8 mouse cellular contexts compared by ENCODE assay signal in the genomic region with DNA sequence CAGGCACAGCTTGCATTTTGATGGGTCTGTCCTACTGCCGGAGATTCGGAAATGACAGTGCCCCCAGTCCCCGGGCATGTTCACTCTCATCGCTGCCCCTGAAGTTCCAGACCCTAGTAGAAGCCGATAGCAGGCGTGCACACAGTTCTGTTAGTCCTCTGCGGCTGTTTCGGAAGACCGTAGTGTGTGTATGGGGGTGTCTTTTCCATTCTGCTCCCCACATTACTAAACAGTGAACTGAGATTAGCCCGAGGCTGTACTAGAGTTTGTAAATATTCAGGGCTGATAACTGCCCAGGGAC. TPM values are rescaled to one million over a fixed set of nuclear protein-coding genes. Genes with fewer than 3 reads are reported as not detected.
DNase-seq lines count a peak whose midpoint lies in the region; ATAC-seq and TF ChIP-seq lines count a peak whose summit lies in the region.

No protein-coding gene starts in this region.

- DNase-seq in frontal cortex, postnatal 36 days (ENCODE audit: low spot score in 2 of 2), result no peak
- no peak for DNase-seq in thymus, adult 2 months
- DNase-seq in thymus, postnatal 25 days, result no peak
- DNase-seq in Muller cell, postnatal 12 days (ENCODE audit: inconsistent ontology term), result no peak
- DNase-seq in layer of hippocampus, postnatal 10 days (ENCODE audit: low spot score in 2 of 2), result no peak
- DNase-seq in kidney, postnatal 36 days, result no peak

- no peak for TF ChIP-seq POLR2A in thymus, adult 2 months (IDR thresholded peaks at IDR 0.05; ENCODE audit: control insufficient read depth, extremely low read depth, insufficient read depth, low read length, poor library complexity)

- peak overlapping the region; percentile 32; the same call in 1 of the 2 replicates for H3K27ac ChIP-seq in thymus, adult 2 months (ENCODE audit: control insufficient read depth, insufficient read depth, low read length)
- H3K27ac ChIP-seq in liver, embryonic 12.5 days, result peak overlapping the region; percentile 91

- WGBS in thymus, adult 2 months, result 2% methylated on average over 10 of the region's 10 CpGs
- WGBS in liver, embryonic 12.5 days (ENCODE audit: insufficient replicate concordance), result 2% methylated on average over 10 of the region's 10 CpGs

- no peaks in the 10 kb centered on the region for H3K36me3 ChIP-seq in thymus, adult 2 months (ENCODE audit: control insufficient read depth, insufficient read depth, low read length)
- H3K36me3 ChIP-seq in liver, embryonic 12.5 days, result peaks cover 78% of the 10 kb centered on the region

- peak; percentile 62 for ATAC-seq in frontal cortex, adult (ENCODE audit: low TSS enrichment)
- peak; percentile 61 for ATAC-seq in liver, embryonic 12.5 days

- peak overlapping the region; percentile 88 for H3K9ac ChIP-seq in liver, embryonic 12.5 days

- no peaks in the 10 kb centered on the region for H3K9me3 ChIP-seq in liver, embryonic 12.5 days (replicated peaks)

- TF ChIP-seq CTCF in thymus, adult 2 months (IDR thresholded peaks at IDR 0.05; ENCODE audit: borderline replicate concordance, control insufficient read depth, extremely low read depth, insufficient read depth, low read length, poor library complexity), result no peak

- H3K4me1 ChIP-seq in thymus, adult 2 months (replicated peaks; ENCODE audit: control insufficient read depth, insufficient read depth, low read length), result peaks cover 3% of the 10 kb centered on the region; the same call in 1 of the 2 replicates
- H3K4me1 ChIP-seq in liver, embryonic 12.5 days, result peaks cover 37% of the 10 kb centered on the region

- peak overlapping the region; percentile 86 for H3K4me3 ChIP-seq in thymus, adult 2 months (ENCODE audit: control insufficient read depth, insufficient read depth, low read length)
- peak overlapping the region; percentile 90 for H3K4me3 ChIP-seq in liver, embryonic 12.5 days

- no peaks in the 10 kb centered on the region for H3K27me3 ChIP-seq in thymus, adult 2 months (ENCODE audit: control insufficient read depth, insufficient read depth, low read length)
- H3K27me3 ChIP-seq in liver, embryonic 12.5 days (replicated peaks), result no peaks in the 10 kb centered on the region

- peak overlapping the region; percentile 88 for H3K4me2 ChIP-seq in liver, embryonic 12.5 days

RNA-seq across cellular contexts. Expression of a gene that starts 0.6 kb away (rescaled TPM):
- polyA plus RNA-seq in thymus, adult 2 months (2012; rRNA removed), result 15.9 and 19.8 TPM in 2 replicates
- 35.8 and 36.9 TPM in 2 replicates for polyA plus RNA-seq in liver, embryonic 12.5 days (2016; fragmentation: Nextera tagmentation; extraction: Ambion mirVana)
- total RNA-seq in layer of hippocampus, postnatal 10 days (2021), result 10 to 100 TPM; 21.5 to 22.4 TPM

RNA-seq across cellular contexts. Expression of a gene that starts 33.3 kb away (rescaled TPM):
- polyA plus RNA-seq in thymus, adult 2 months (2012; rRNA removed), result 5.4 and 5.5 TPM in 2 replicates
- polyA plus RNA-seq in liver, embryonic 12.5 days (2016; fragmentation: Nextera tagmentation; extraction: Ambion mirVana), result 191 and 196 TPM in 2 replicates
- 10 to 100 TPM; 21.7 to 25.0 TPM for total RNA-seq in layer of hippocampus, postnatal 10 days (2021)

RNA-seq across cellular contexts. Expression of a gene that starts 55.1 kb away (rescaled TPM):
- polyA plus RNA-seq in thymus, adult 2 months (2012; rRNA removed), result 0.97 and 13.3 TPM in 2 replicates
- 2.1 and 4.9 TPM in 2 replicates for polyA plus RNA-seq in liver, embryonic 12.5 days (2016; fragmentation: Nextera tagmentation; extraction: Ambion mirVana)
- 1 to 10 TPM; 5.9 to 6.0 TPM for total RNA-seq in layer of hippocampus, postnatal 10 days (2021)

Comparison
In these comparisons a context has a peak if more than half of its experiments do, and no peak if none do; other contexts are left out.
1. RNA of a gene that starts 33.3 kb away (polyA plus RNA-seq): 191 to 196 TPM in liver, embryonic 12.5 days; 5.4 to 5.5 TPM in thymus, adult 2 months; every median in the first group is over 10 times any median in the second.